14 mouse cellular contexts compared by ENCODE assay signal in genomic region chr17:25555159-25555558, GRCm38 (mm10). TPM values are rescaled to one million over a fixed set of nuclear protein-coding genes. Genes with fewer than 3 reads are reported as not detected.
DNase-seq lines count a peak whose midpoint lies in the region; ATAC-seq and TF ChIP-seq lines count a peak whose summit lies in the region.
"Had no signal": no experiment of that assay in that cellular context is flagged by ENCODE, and none has a peak within 500 bp of the region (broad histone marks: within the 10 kb centered on the region; RNA-seq: fewer than 3 reads in every experiment).

No protein-coding gene starts in this region.

- no peak overlapping the region for H3K4me2 ChIP-seq in forebrain, postnatal 0 days (ENCODE audit: low read depth)
- H3K4me2 ChIP-seq in limb, embryonic 13.5 days (replicated peaks): no peak overlapping the region; the same call in 1 of the 2 replicates
- H3K4me2 ChIP-seq in kidney, embryonic 15.5 days: no peak overlapping the region

- TF ChIP-seq CTCF in forebrain, postnatal 0 days (IDR thresholded peaks at IDR 0.05; ENCODE audit: low read depth): no peak

- peak overlapping the region; percentile 78; the same call in 1 of the 2 replicates for H3K27ac ChIP-seq in heart, embryonic 10.5 days
- H3K27ac ChIP-seq in forebrain, postnatal 0 days (ENCODE audit: low read depth, low read length): peak overlapping the region; percentile 76; the same call in 1 of the 2 replicates
- H3K27ac ChIP-seq in limb, embryonic 13.5 days: peak overlapping the region; percentile 77
- no peak overlapping the region for H3K27ac ChIP-seq in kidney, embryonic 15.5 days

- H3K36me3 ChIP-seq in heart, embryonic 10.5 days: no peaks in the 10 kb centered on the region
- H3K36me3 ChIP-seq in forebrain, postnatal 0 days (ENCODE audit: insufficient read depth): no peaks in the 10 kb centered on the region
- no peaks in the 10 kb centered on the region for H3K36me3 ChIP-seq in limb, embryonic 13.5 days
- no peaks in the 10 kb centered on the region for H3K36me3 ChIP-seq in kidney, embryonic 15.5 days

- H3K9ac ChIP-seq in forebrain, postnatal 0 days: 0 out of 2 replicates have a peak overlapping the region, but pooled peaks have one; percentile 46
- no peak overlapping the region for H3K9ac ChIP-seq in limb, embryonic 13.5 days
- H3K9ac ChIP-seq in kidney, embryonic 15.5 days: no peak overlapping the region

- peaks cover 24% of the 10 kb centered on the region for H3K27me3 ChIP-seq in heart, embryonic 10.5 days (ENCODE audit: insufficient read depth, poor library complexity, severe bottlenecking)
- H3K27me3 ChIP-seq in forebrain, postnatal 0 days (ENCODE audit: insufficient read depth, low read length): no peaks in the 10 kb centered on the region
- no peaks in the 10 kb centered on the region for H3K27me3 ChIP-seq in limb, embryonic 13.5 days
- H3K27me3 ChIP-seq in kidney, embryonic 15.5 days: peaks cover 14% of the 10 kb centered on the region

- no peak for DNase-seq in heart, embryonic 10.5 days (ENCODE audit: low spot score)
- DNase-seq in heart, adult 18-20 months: no peak
- peak; percentile 42 for DNase-seq in adipocyte (ENCODE audit: low spot score)
- no peak for DNase-seq in forebrain, postnatal 0 days
- no peak for DNase-seq in adrenal gland, postnatal 10 days
- no peak for DNase-seq in lung, postnatal 4 days
- DNase-seq: adrenal gland, postnatal 36 days; cerebellum, adult 8-10 months; kidney, postnatal 10 days had no signal

- H3K4me3 ChIP-seq in heart, embryonic 10.5 days: no peak overlapping the region
- no peak overlapping the region for H3K4me3 ChIP-seq in forebrain, postnatal 0 days (ENCODE audit: low read depth, low read length)
- H3K4me3 ChIP-seq in limb, embryonic 13.5 days: no peak overlapping the region
- H3K4me3 ChIP-seq in kidney, embryonic 15.5 days (replicated peaks): no peak overlapping the region

- ATAC-seq in forebrain, postnatal 0 days: no peak
- ATAC-seq in limb, embryonic 13.5 days (ENCODE audit: low FRiP score, low read depth): peak; percentile 17; the same call in 1 of the 2 replicates
- no peak for ATAC-seq in kidney, embryonic 15.5 days (replicated peaks; ENCODE audit: low FRiP score)

- WGBS in heart, embryonic 10.5 days: 40% methylated on average over 3 of the region's 3 CpGs
- 69% methylated on average over 3 of the region's 3 CpGs for WGBS in forebrain, postnatal 0 days
- 11% methylated on average over 3 of the region's 3 CpGs for WGBS in limb, embryonic 13.5 days
- 41% methylated on average over 3 of the region's 3 CpGs for WGBS in kidney, embryonic 15.5 days

- H3K9me3 ChIP-seq in heart, embryonic 10.5 days: no peaks in the 10 kb centered on the region
- no peaks in the 10 kb centered on the region for H3K9me3 ChIP-seq in forebrain, postnatal 0 days (ENCODE audit: low read length)
- H3K9me3 ChIP-seq in limb, embryonic 13.5 days: no peaks in the 10 kb centered on the region
- H3K9me3 ChIP-seq in kidney, embryonic 15.5 days (replicated peaks): no peaks in the 10 kb centered on the region

- peaks cover 27% of the 10 kb centered on the region for H3K4me1 ChIP-seq in heart, embryonic 10.5 days
- H3K4me1 ChIP-seq in forebrain, postnatal 0 days (ENCODE audit: insufficient read depth): peaks cover 13% of the 10 kb centered on the region
- peaks cover 27% of the 10 kb centered on the region for H3K4me1 ChIP-seq in limb, embryonic 13.5 days
- H3K4me1 ChIP-seq in kidney, embryonic 15.5 days: peaks cover 24% of the 10 kb centered on the region

RNA-seq across cellular contexts. Expression of gene Sox8, which starts 15.3 kb away (rescaled TPM):
- polyA plus RNA-seq in heart, embryonic 10.5 days (2016; fragmentation: Nextera tagmentation; extraction: Ambion mirVana): 2.0 and 3.6 TPM in 2 replicates
- total RNA-seq in heart, adult 18-20 months (2021): under 1 TPM; 0.20 to 0.31 TPM
- total RNA-seq in forebrain, postnatal 0 days (2014; rRNA removed): 26.6 and 27.4 TPM in 2 replicates
- polyA plus RNA-seq in forebrain, postnatal 0 days (2015; fragmentation: Nextera tagmentation; extraction: Ambion mirVana): 20.8 and 22.6 TPM in 2 replicates
- polyA plus RNA-seq in limb, embryonic 13.5 days (2015; fragmentation: Nextera tagmentation; extraction: Ambion mirVana): 15.0 and 16.5 TPM in 2 replicates
- total RNA-seq in adrenal gland, postnatal 10 days (2021): 1 to 10 TPM; 1.7 to 2.4 TPM
- 5.1 and 5.9 TPM in 2 replicates for polyA plus RNA-seq in kidney, embryonic 15.5 days (2015; fragmentation: Nextera tagmentation; extraction: Ambion mirVana)
- total RNA-seq: hematopoietic stem cell, adult 5-6 weeks had no signal

RNA-seq across cellular contexts. Expression of gene Lmf1, which starts 23.7 kb away (rescaled TPM):
- 36.8 and 43.1 TPM in 2 replicates for polyA plus RNA-seq in heart, embryonic 10.5 days (2016; fragmentation: Nextera tagmentation; extraction: Ambion mirVana)
- total RNA-seq in heart, adult 18-20 months (2021): 10 to 100 TPM; 29.8 to 31.8 TPM
- 21.5 and 28.1 TPM in 2 replicates for total RNA-seq in forebrain, postnatal 0 days (2014; rRNA removed)
- 13.9 and 17.8 TPM in 2 replicates for polyA plus RNA-seq in forebrain, postnatal 0 days (2015; fragmentation: Nextera tagmentation; extraction: Ambion mirVana)
- 31.2 and 33.2 TPM in 2 replicates for polyA plus RNA-seq in limb, embryonic 13.5 days (2015; fragmentation: Nextera tagmentation; extraction: Ambion mirVana)
- 10 to 100 TPM; 35.8 to 44.3 TPM for total RNA-seq in adrenal gland, postnatal 10 days (2021)
- polyA plus RNA-seq in kidney, embryonic 15.5 days (2015; fragmentation: Nextera tagmentation; extraction: Ambion mirVana): 30.9 and 32.1 TPM in 2 replicates

RNA-seq across cellular contexts. Expression of gene Sstr5, which starts 58.1 kb away (rescaled TPM):
- 1.1 and 1.5 TPM in 2 replicates for polyA plus RNA-seq in heart, embryonic 10.5 days (2016; fragmentation: Nextera tagmentation; extraction: Ambion mirVana)
- not detected for total RNA-seq in heart, adult 18-20 months (2021)
- total RNA-seq in forebrain, postnatal 0 days (2014; rRNA removed): 1.0 and 2.0 TPM in 2 replicates
- polyA plus RNA-seq in forebrain, postnatal 0 days (2015; fragmentation: Nextera tagmentation; extraction: Ambion mirVana): 0.64 and 0.94 TPM in 2 replicates
- 0.24 and 0.29 TPM in 2 replicates for polyA plus RNA-seq in limb, embryonic 13.5 days (2015; fragmentation: Nextera tagmentation; extraction: Ambion mirVana)
- under 1 TPM in 1 of 2 experiments, not detected in 1; 0.15 TPM for total RNA-seq in adrenal gland, postnatal 10 days (2021)
- polyA plus RNA-seq in kidney, embryonic 15.5 days (2015; fragmentation: Nextera tagmentation; extraction: Ambion mirVana): not detected in 2 replicates
- total RNA-seq: hematopoietic stem cell, adult 5-6 weeks had no signal
- polyA plus RNA-seq: C2C12; stomach, embryonic 14.5 days had no signal
